Mouse (Mus musculus): ENCODE data around the gene Ptgis. TPM values are rescaled to one million over a fixed set of nuclear protein-coding genes. Genes with fewer than 3 reads are reported as not detected.

Ptgis gene
- polyA plus RNA-seq, 1 experiment, result 78.8 TPM

GRCm38 (mm10) chr2:167177231-167177641 is 63.2 kb downstream of the Ptgis start:
- Histone ChIP-seq H3K27me3 (ENCODE audit: control insufficient read depth, insufficient read depth, insufficient read length) (peaks cover 39% of the 10 kb centered on the region), H3K79me2 (ENCODE audit: control insufficient read depth, insufficient read depth) (no peaks in the 10 kb centered on the region), H3ac (ENCODE audit: control insufficient read depth, insufficient read length, low read depth) (no peak overlapping the region), H3K36me3 (ENCODE audit: control insufficient read depth, insufficient read depth) (no peaks in the 10 kb centered on the region), H3K4me3 (ENCODE audit: insufficient read depth, poor library complexity, severe bottlenecking) (no peak overlapping the region), H3K79me3 (ENCODE audit: low read depth) (no peaks in the 10 kb centered on the region)
- no peak for TF ChIP-seq MAX (IDR thresholded peaks at IDR 0.05)
- no peak for TF ChIP-seq USF1 (IDR thresholded peaks at IDR 0.05; ENCODE audit: low read depth)
- no peak for TF ChIP-seq CEBPB (IDR thresholded peaks at IDR 0.05; ENCODE audit: low read depth)
- TF ChIP-seq CTCF (IDR thresholded peaks at IDR 0.05; ENCODE audit: control insufficient read depth, insufficient read depth, insufficient read length), result no peak
- no peak for TF ChIP-seq MYOG (IDR thresholded peaks at IDR 0.05; ENCODE audit: control insufficient read depth, extremely low read depth, insufficient read length)
- TF ChIP-seq FOSL1 (IDR thresholded peaks at IDR 0.05; ENCODE audit: insufficient read depth, low read length, poor library complexity, severe bottlenecking), result no peak
- TF ChIP-seq MYOD1 (IDR thresholded peaks at IDR 0.05; ENCODE audit: control insufficient read depth, insufficient read length, low read depth), result no peak

- Histone ChIP-seq H3ac (ENCODE audit: control insufficient read depth, insufficient read length, low read depth) (no peak overlapping the region), H3K79me2 (ENCODE audit: control insufficient read depth, insufficient read depth) (no peaks in the 10 kb centered on the region), H3K27me3 (ENCODE audit: control insufficient read depth, insufficient read depth, insufficient read length) (peaks cover 31% of the 10 kb centered on the region), H3K79me3 (ENCODE audit: low read depth) (no peaks in the 10 kb centered on the region), H3K36me3 (ENCODE audit: control insufficient read depth, insufficient read depth) (no peaks in the 10 kb centered on the region), H3K4me3 (ENCODE audit: insufficient read depth, poor library complexity, severe bottlenecking) (no peak overlapping the region)
- no peak for TF ChIP-seq USF1 (IDR thresholded peaks at IDR 0.05; ENCODE audit: low read depth)
- TF ChIP-seq FOSL1 (IDR thresholded peaks at IDR 0.05; ENCODE audit: insufficient read depth, low read length, poor library complexity, severe bottlenecking), result no peak
- no peak for TF ChIP-seq MAX (IDR thresholded peaks at IDR 0.05)
- TF ChIP-seq CEBPB (IDR thresholded peaks at IDR 0.05; ENCODE audit: low read depth), result no peak
- no peak for TF ChIP-seq CTCF (IDR thresholded peaks at IDR 0.05; ENCODE audit: control insufficient read depth, insufficient read depth, insufficient read length)
- TF ChIP-seq MYOD1 (IDR thresholded peaks at IDR 0.05; ENCODE audit: control insufficient read depth, insufficient read length, low read depth), result no peak
These were observed 65.1 kb downstream of the Ptgis start for GRCm38 (mm10) chr2:167175284-167175683.

DNA sequence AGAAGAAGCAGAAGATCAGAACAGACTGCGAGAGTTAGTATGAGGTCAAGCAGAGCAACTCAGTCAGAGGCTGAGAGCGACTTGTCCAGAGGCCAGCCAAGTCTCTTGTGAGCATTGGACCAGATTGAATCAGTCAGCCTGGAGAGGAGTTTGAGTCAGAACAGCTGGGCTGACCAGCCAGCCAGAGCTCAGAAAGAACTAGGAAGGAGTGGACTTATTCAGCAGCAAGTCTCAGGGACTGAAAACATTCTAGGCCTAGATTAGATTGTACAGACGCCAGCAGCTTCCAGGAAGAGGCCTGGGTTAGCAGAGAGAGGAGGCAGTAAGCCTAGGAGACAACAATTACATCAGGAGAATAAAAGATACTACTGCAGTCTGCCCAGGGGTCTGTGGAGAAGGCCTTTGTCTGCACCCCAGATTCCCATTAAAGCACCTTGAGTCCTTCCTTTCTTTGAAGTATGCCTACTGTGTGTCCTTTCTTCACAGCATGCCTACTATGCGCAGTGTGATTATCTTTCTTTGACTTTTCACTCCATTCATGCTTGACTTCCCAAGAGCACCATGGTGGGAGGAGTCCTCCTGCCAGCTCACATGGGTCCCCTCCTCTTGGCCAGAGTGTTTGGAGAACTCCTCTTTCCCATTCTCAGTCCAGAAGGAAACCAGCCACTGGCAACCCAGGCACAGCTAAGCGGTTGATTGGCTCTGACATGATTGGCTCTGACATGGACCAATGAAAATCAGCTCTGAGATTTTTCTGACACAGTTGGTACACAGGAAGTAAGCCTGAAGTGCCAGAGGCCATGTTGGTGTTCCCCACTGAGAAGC is 67.1 kb downstream of the Ptgis start:
- no peak overlapping the region for H3ac ChIP-seq (ENCODE audit: control insufficient read depth, insufficient read length, low read depth)
- H3K79me3 ChIP-seq (ENCODE audit: low read depth), result no peaks in the 10 kb centered on the region
- TF ChIP-seq FOSL1 (IDR thresholded peaks at IDR 0.05; ENCODE audit: insufficient read depth, low read length, poor library complexity, severe bottlenecking) (no peak), USF1 (IDR thresholded peaks at IDR 0.05; ENCODE audit: low read depth) (no peak), MYOG (IDR thresholded peaks at IDR 0.05; ENCODE audit: control insufficient read depth, extremely low read depth, insufficient read length) (no peak), MYOD1 (IDR thresholded peaks at IDR 0.05; ENCODE audit: control insufficient read depth, insufficient read length, low read depth) (no peak), CTCF (IDR thresholded peaks at IDR 0.05; ENCODE audit: control insufficient read depth, insufficient read depth, insufficient read length) (no peak), CEBPB (IDR thresholded peaks at IDR 0.05; ENCODE audit: low read depth) (no peak), MAX (IDR thresholded peaks at IDR 0.05) (no peak)
- no peaks in the 10 kb centered on the region for H3K36me3 ChIP-seq (ENCODE audit: control insufficient read depth, insufficient read depth)
- no peaks in the 10 kb centered on the region for H3K79me2 ChIP-seq (ENCODE audit: control insufficient read depth, insufficient read depth)
- H3K27me3 ChIP-seq (ENCODE audit: control insufficient read depth, insufficient read depth, insufficient read length), result peaks cover 25% of the 10 kb centered on the region
- no peak overlapping the region for H3K4me3 ChIP-seq (ENCODE audit: insufficient read depth, poor library complexity, severe bottlenecking)

DNA sequence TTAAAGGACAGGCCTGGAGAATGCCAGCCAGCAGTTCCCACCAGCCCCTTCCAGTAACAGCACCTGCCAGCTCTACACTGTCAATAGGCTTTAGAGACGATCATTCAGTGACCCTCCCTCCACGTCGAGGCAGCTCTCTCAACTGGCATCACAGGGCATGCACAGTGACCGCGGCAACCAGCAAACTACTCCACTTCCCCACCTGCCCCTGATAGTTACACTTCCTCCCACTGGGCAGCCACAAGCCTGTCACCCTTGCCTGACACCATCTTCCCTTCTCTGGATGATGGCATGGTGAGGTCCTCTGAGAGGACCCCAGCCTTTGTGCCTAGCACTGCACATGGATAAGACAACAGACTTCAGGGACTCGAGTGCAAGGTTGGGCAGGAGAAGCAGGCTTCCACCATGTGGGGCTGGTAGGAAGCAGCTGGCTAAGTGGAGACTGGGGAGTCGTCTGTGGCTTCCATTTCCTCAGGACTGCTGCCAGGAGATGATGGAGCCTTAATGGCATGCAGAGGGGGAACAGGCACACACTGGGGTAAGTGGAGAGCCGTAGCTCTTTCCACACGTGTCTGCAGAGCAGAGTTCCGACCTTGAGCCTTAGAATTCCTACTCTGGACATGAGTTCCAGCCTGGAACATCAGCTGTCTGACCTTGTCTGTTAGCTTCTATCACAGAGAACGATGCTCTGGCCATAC is 72.7 kb downstream of the Ptgis start:
- no peaks in the 10 kb centered on the region for H3K79me2 ChIP-seq (ENCODE audit: control insufficient read depth, insufficient read depth)
- no peak for TF ChIP-seq MYOD1 (IDR thresholded peaks at IDR 0.05; ENCODE audit: control insufficient read depth, insufficient read length, low read depth)
- TF ChIP-seq FOSL1 (IDR thresholded peaks at IDR 0.05; ENCODE audit: insufficient read depth, low read length, poor library complexity, severe bottlenecking), result no peak
- no peak for TF ChIP-seq CTCF (IDR thresholded peaks at IDR 0.05; ENCODE audit: control insufficient read depth, insufficient read depth, insufficient read length)
- H3K36me3 ChIP-seq (ENCODE audit: control insufficient read depth, insufficient read depth), result no peaks in the 10 kb centered on the region
- H3K4me3 ChIP-seq (ENCODE audit: insufficient read depth, poor library complexity, severe bottlenecking), result no peak overlapping the region
- no peaks in the 10 kb centered on the region for H3K79me3 ChIP-seq (ENCODE audit: low read depth)
- peaks cover 9% of the 10 kb centered on the region for H3K27me3 ChIP-seq (ENCODE audit: control insufficient read depth, insufficient read depth, insufficient read length)
- no peak overlapping the region for H3ac ChIP-seq (ENCODE audit: control insufficient read depth, insufficient read length, low read depth)

GRCm38 (mm10) chr2:167163600-167163999 is 76.8 kb downstream of the Ptgis start:
- TF ChIP-seq USF1 (IDR thresholded peaks at IDR 0.05; ENCODE audit: low read depth), result no peak
- Histone ChIP-seq H3ac (ENCODE audit: control insufficient read depth, insufficient read length, low read depth) (no peak overlapping the region), H3K4me3 (ENCODE audit: insufficient read depth, poor library complexity, severe bottlenecking) (no peak overlapping the region), H3K79me3 (ENCODE audit: low read depth) (no peaks in the 10 kb centered on the region), H3K79me2 (ENCODE audit: control insufficient read depth, insufficient read depth) (no peaks in the 10 kb centered on the region), H3K36me3 (ENCODE audit: control insufficient read depth, insufficient read depth) (no peaks in the 10 kb centered on the region), H3K27me3 (ENCODE audit: control insufficient read depth, insufficient read depth, insufficient read length) (peaks cover 14% of the 10 kb centered on the region)

DNA sequence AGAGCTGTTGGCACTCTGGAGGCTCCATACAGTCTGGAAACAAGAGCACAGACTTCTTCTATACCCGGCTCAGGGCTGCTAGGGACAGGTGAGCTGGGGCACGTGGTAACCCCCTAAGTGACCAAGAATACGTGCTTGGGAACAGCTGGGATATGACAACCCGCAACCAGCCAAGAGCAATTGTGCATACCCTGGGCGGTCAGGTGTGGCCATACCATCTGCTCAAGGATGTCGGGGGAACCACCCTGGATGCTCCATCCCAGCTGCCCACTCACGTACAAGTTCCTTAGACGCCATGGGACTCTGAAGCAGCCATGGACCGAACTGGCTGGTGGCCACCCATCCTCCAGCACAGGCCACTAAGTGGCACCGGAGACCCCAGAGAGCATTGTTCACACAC is 77.3 kb downstream of the Ptgis start:
- no peaks in the 10 kb centered on the region for H3K36me3 ChIP-seq (ENCODE audit: control insufficient read depth, insufficient read depth)
- no peak overlapping the region for H3K4me3 ChIP-seq (ENCODE audit: insufficient read depth, poor library complexity, severe bottlenecking)
- no peaks in the 10 kb centered on the region for H3K79me2 ChIP-seq (ENCODE audit: control insufficient read depth, insufficient read depth)
- H3ac ChIP-seq (ENCODE audit: control insufficient read depth, insufficient read length, low read depth), result no peak overlapping the region
- TF ChIP-seq USF1 (IDR thresholded peaks at IDR 0.05; ENCODE audit: low read depth) (no peak), MYOG (IDR thresholded peaks at IDR 0.05; ENCODE audit: control insufficient read depth, extremely low read depth, insufficient read length) (no peak), CTCF (IDR thresholded peaks at IDR 0.05; ENCODE audit: control insufficient read depth, insufficient read depth, insufficient read length) (no peak), CEBPB (IDR thresholded peaks at IDR 0.05; ENCODE audit: low read depth) (no peak), MAX (IDR thresholded peaks at IDR 0.05) (no peak), MYOD1 (IDR thresholded peaks at IDR 0.05; ENCODE audit: control insufficient read depth, insufficient read length, low read depth) (no peak), FOSL1 (IDR thresholded peaks at IDR 0.05; ENCODE audit: insufficient read depth, low read length, poor library complexity, severe bottlenecking) (no peak)
- no peaks in the 10 kb centered on the region for H3K79me3 ChIP-seq (ENCODE audit: low read depth)
- peaks cover 16% of the 10 kb centered on the region for H3K27me3 ChIP-seq (ENCODE audit: control insufficient read depth, insufficient read depth, insufficient read length)
